Mouse (Mus musculus) liver, postnatal 0 days (tissue): Measurements from ENCODE around the gene Tmem88. TPM values are rescaled to one million over a fixed set of nuclear protein-coding genes. Genes with fewer than 3 reads are reported as not detected.

Experiments
- ATAC-seq: fragments of 200-750 bp; cut with Nextera tagmentation; 2 replicates; pipeline ENCODE4 v1.8.0; 2017; ENCODE audit warnings: mild to moderate bottlenecking, moderate library complexity
- DNase-seq: peaks from one replicate; pipeline ENCODE4 v3.0.0-alpha.2; 2016
- H3K27ac ChIP-seq: fragments of 300-500 bp; sonication (generic); 2 replicates; pipeline ENCODE4 v1.5.1; 2014; ENCODE audit warnings: antibody characterized with exemption, moderate library complexity, mild to moderate bottlenecking, low read depth
- H3K27me3 ChIP-seq: fragments of 300-500 bp; sonication (generic); 2 replicates; pipeline ENCODE4 v1.6.1; 2014; ENCODE audit warnings: low read length, control low read depth, mixed read lengths; ENCODE audit not compliant: insufficient read depth
- H3K36me3 ChIP-seq: fragments of 300-500 bp; sonication (generic); replicated peaks from 2 replicates; pipeline ENCODE4 v1.6.1; 2014; ENCODE audit warnings: mild to moderate bottlenecking, control low read depth, low read length, moderate library complexity, mixed read lengths; ENCODE audit not compliant: insufficient read depth
- H3K4me1 ChIP-seq: fragments of 300-500 bp; sonication (generic); 2 replicates; pipeline ENCODE4 v1.6.1; 2014; ENCODE audit warnings: antibody characterized with exemption, mild to moderate bottlenecking, control low read depth; ENCODE audit not compliant: insufficient read depth
- H3K4me2 ChIP-seq: fragments of 300-500 bp; sonication (generic); 2 replicates; pipeline ENCODE4 v1.6.1; 2014; ENCODE audit warnings: low read depth, mild to moderate bottlenecking, low read length, moderate library complexity, mixed read lengths
- H3K4me3 ChIP-seq: fragments of 300-500 bp; sonication (generic); 2 replicates; pipeline ENCODE4 v1.5.1; 2014; ENCODE audit warnings: low read depth, low read length
- H3K9ac ChIP-seq: fragments of 300-500 bp; sonication (generic); replicated peaks from 2 replicates; pipeline ENCODE4 v1.6.1; 2014; ENCODE audit warnings: mild to moderate bottlenecking, moderate library complexity
- H3K9me3 ChIP-seq: fragments of 300-500 bp; sonication (generic); 2 replicates; pipeline ENCODE4 v1.6.1; 2016; ENCODE audit warnings: mild to moderate bottlenecking, control low read depth, low read length, mixed read lengths
- CTCF ChIP-seq: sonication (generic); IDR thresholded peaks from 2 replicates; pipeline ENCODE4 v1.5.1; 2016; ENCODE audit warnings: antibody characterized with exemption, low read depth
- EP300 ChIP-seq: IDR thresholded peaks from 2 replicates; pipeline ENCODE4 v1.6.1; 2016; ENCODE audit warnings: antibody characterized with exemption, low read depth, mild to moderate bottlenecking
- WGBS: fragments of 180-500 bp; shearing (Covaris S2); extraction: QIAGEN DNeasy Blood & Tissue Kit; methylation state at CpG from one replicate; pipeline ENCODE4 v1.1.7; 2014; ENCODE audit not compliant: insufficient replicate concordance; 5-methylcytosine and 5-hydroxymethylcytosine counted together
- polyA plus RNA-seq: library from polyadenylated mRNA; unstranded; fragments of >200 nt; fragmentation: Nextera tagmentation; extraction: Ambion mirVana; gene quantifications from 2 replicates; pipeline ENCODE4 v1.2.1, GENCODE M21; 2015

Tmem88 gene
- polyA plus RNA-seq, 1 experiment from 2014 or later = 12.3 TPM

DNA sequence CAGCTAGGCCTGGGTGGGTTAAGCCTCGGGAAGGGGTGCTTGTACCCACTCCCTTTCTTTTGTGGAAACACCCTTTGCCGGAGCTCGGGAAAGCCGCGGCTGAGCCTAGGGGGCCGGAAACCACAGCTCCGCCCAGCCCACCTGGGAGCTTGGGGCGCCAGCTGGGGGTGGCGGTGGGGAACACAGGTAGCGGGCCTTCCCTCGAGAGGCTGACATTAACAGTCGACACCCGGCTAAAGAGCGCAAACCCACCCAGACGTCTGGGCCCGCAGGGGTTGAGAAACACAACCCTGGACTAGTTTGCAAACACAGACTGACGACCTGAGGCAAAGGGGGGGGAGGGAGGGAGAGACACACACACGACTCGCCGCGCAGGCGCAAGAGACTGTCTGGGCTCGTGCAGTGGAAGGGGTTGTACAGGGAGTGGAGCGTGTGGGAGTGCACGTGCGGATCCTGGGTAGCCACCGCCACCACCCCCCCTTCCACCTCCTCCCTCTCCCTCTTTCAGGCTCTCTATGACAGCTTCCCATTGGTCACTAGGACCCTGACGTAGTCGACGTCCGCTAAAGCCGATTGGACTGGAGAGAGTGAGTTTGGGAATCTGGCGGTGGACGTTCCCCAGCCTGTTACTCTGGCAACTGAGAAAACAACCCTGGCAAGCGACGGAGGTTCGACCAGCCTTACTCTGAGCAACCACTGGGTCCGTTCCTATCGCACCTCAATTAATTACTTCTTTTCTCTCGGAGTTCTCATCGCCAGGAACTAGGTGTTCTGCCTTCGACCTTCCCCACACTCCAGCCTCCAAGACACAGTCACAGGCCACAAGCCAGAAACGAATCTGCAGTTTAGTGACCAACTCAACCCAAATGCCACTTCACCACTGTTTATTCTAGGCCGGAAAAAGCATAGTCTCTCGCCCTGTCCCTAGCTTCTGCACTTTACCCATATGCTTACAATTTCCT, 20.7 kb upstream of the Tmem88 start:
- Histone ChIP-seq H3K9me3 (no peaks in the 10 kb centered on the region), H3K27me3 (peaks cover 20% of the 10 kb centered on the region), H3K4me2 (peak overlapping the region; percentile 93), H3K9ac (peak overlapping the region; percentile 60), H3K4me1 (peaks cover 61% of the 10 kb centered on the region), H3K27ac (peak overlapping the region; percentile 94), H3K36me3 (no peaks in the 10 kb centered on the region), H3K4me3 (peak overlapping the region; percentile 55)
- ATAC-seq = peak; percentile 79
- 0% methylated on average over 43 of the region's 45 CpGs for WGBS
- no peak for TF ChIP-seq CTCF
- no peak for TF ChIP-seq EP300
- peak; percentile 90 for DNase-seq

DNA sequence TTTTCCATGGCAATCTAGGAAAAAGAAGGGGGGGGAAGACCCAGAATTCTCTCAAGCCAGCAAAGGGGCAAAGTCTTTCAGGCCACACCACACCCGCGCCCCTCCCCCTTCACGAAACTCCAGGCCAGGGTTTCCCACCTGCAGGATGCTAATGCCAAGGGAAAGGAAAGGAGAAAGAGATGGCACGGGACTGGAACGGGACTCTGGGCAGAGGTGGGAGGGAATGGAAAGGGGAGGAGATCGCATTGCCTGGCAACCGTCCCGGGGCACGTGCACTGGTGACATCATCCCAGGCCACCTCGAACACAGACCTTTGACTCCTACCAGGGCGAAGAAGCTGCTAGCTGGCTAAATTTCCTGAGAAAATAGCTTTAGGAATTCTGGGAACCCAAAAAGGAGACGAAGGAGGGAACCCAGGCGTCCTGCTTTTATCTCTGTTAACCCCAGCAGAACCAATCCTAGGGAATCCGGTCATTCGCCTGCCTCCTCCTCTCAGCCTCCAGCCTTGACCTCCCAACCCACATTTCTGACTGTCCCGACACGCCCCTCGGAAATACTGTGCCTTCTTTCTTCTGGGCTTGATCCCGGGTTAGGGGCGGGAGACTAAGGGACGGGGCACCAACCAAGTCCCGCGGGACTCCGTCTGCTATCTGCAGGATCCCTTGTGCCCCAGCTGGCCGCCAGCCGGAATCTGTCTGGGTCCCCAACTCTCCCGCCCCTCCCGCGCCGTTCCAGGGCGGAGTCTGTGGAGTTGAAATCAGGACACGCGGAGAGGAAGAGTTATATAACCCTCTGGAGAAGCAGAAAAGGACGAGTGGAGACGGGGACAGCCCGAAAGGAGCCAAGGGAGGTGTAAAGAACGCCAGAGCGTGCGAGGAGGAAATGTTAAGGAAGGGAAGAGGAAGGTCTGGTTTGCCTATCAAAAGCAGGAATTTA, 19.7 kb upstream of the Tmem88 start:
- peak overlapping the region; percentile 60 for H3K9ac ChIP-seq
- ATAC-seq (peak; percentile 69), DNase-seq (peak; percentile 91)
- TF ChIP-seq CTCF (no peak), EP300 (peak; percentile 64; the same call in 1 of the 2 replicates)
- 0% methylated on average over 38 of the region's 39 CpGs for WGBS
- H3K4me3 ChIP-seq = peak overlapping the region; percentile 55
- no peaks in the 10 kb centered on the region for H3K9me3 ChIP-seq
- H3K27ac ChIP-seq = peak overlapping the region; percentile 94
- no peaks in the 10 kb centered on the region for H3K36me3 ChIP-seq
- H3K4me1 ChIP-seq = peaks cover 71% of the 10 kb centered on the region
- H3K4me2 ChIP-seq = peak overlapping the region; percentile 93
- peaks cover 18% of the 10 kb centered on the region for H3K27me3 ChIP-seq

DNA sequence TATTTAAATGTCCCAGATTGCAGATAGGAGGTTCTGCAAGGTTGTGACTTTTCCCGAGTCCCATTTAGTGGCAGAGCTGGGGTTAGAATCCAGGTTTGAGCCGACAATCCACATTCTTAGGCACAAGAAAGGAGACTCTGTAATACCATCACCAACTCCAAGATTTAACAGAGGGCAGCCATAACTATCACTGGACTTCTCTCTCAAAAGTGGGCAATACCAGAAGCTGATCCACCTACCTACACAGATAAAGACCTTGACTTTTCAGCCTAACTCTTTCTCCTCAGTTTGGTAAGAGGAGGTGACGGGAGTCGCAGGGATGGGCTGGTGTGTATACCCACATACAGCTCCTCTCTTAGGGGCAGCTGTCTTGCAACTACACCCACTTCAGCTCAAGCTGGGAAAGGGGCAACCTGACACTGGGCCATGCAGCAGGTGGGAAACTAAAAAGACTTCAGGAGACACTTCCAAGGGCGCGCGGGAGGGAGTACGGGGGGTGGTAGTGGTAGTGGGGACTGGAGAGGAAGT, 19.0 kb upstream of the Tmem88 start:
- Histone ChIP-seq H3K4me2 (peak overlapping the region; percentile 93), H3K27ac (peak overlapping the region; percentile 94), H3K9ac (peak overlapping the region; percentile 42; the same call in 1 of the 2 replicates), H3K27me3 (peaks cover 11% of the 10 kb centered on the region), H3K9me3 (no peaks in the 10 kb centered on the region), H3K4me1 (peaks cover 78% of the 10 kb centered on the region), H3K36me3 (no peaks in the 10 kb centered on the region), H3K4me3 (peak overlapping the region; percentile 59)
- TF ChIP-seq EP300 = no peak
- TF ChIP-seq CTCF = no peak
- DNase-seq (no peak), ATAC-seq (no peak)
- WGBS = 28% methylated on average over 8 of the region's 8 CpGs

DNA sequence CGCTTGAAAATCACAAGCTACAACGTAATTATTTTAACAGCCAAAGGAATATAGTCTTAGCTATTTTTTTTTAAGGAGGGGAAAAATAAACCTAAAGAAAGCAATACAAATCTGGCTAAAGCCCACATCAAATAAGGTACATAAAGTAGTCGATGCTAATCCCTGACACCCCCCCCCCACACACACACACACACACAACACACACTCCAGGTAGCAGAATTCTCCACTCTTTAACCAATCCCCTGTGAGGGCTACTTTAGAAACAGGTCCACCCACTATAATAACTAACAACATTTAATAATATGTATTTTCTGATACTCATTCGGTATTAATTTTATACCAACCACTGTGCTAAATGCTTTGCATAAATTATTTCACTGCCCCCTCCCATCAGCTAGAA, 18.5 kb upstream of the Tmem88 start:
- DNase-seq (no peak), ATAC-seq (no peak)
- Histone ChIP-seq H3K9ac (peak overlapping the region; percentile 0; the same call in 1 of the 2 replicates), H3K4me2 (peak overlapping the region; percentile 93), H3K27me3 (peaks cover 8% of the 10 kb centered on the region), H3K4me1 (peaks cover 82% of the 10 kb centered on the region), H3K9me3 (no peaks in the 10 kb centered on the region), H3K27ac (peak overlapping the region; percentile 96), H3K4me3 (peak overlapping the region; percentile 59), H3K36me3 (no peaks in the 10 kb centered on the region)
- no peak for TF ChIP-seq EP300
- WGBS = 4% methylated on average over 4 of the region's 4 CpGs

DNA sequence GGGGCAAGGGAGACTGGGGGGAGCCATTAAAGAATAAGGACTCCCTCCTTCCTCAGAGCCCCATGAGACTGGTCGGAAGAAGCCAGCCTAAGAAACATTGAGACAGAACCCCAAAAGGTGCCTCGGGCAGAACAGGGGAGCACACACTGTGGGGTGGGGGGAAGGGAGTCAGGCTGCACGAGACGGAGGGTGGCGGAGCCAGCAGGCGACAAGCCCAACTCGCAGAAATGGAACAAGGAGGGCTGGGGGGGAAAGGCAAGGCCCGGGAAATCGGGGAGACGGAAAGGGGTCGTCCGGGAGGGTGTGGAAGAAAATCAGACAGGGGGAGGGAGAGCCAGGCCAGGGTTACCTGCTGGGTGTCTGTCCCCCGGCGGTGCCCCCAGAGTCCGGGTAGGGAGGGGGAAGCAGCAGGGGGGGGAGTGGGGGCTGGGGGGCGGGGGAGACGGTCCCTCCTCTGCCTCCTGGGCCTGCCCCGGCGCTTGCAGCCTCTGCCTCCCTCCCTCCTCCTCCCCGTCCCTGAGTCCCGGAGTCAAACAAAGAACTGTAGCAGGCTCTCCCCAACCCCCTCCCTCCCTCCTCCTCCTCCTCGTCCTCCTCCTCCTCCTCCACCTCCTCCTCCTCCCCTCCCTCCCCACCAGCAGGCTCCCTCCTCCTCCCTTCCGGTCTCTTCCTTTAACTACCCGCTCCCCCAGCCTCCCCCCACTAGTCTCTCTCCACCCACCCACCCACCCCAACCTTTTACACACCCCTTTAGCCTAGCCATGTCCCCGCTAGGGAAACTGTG, 17.8 kb upstream of the Tmem88 start:
- TF ChIP-seq CTCF = no peak
- TF ChIP-seq EP300 = no peak
- Histone ChIP-seq H3K36me3 (no peaks in the 10 kb centered on the region), H3K27ac (peak overlapping the region; percentile 96), H3K4me1 (peaks cover 81% of the 10 kb centered on the region), H3K4me3 (peak overlapping the region; percentile 59), H3K9ac (peak overlapping the region; percentile 72), H3K9me3 (no peaks in the 10 kb centered on the region), H3K27me3 (peaks cover 1% of the 10 kb centered on the region), H3K4me2 (peak overlapping the region; percentile 93)
- WGBS = 4% methylated on average over 12 of the region's 25 CpGs
- peak; percentile 53 for DNase-seq
- no peak for ATAC-seq
